Mouse (Mus musculus) layer of hippocampus, adult 2 months (tissue): ENCODE results near the gene Trip11. TPM values are rescaled to one million over a fixed set of nuclear protein-coding genes. Genes with fewer than 3 reads are reported as not detected.

Experiments
- DNase-seq, 2 experiments: peaks; one replicate each; pipeline ENCODE4 v3.0.0; 2022; ENCODE audit warnings: low spot score in 2 of 2
- H3K27ac ChIP-seq: fragments of 200-600 bp; 2 replicates; pipeline ENCODE4 v1.8.1; 2022
- H3K4me3 ChIP-seq: fragments of 200-600 bp; 2 replicates; pipeline ENCODE4 v1.8.1; 2022; ENCODE audit warnings: mild to moderate bottlenecking
- CTCF ChIP-seq: fragments of 200-600 bp; conservative IDR thresholded peaks from 2 replicates; pipeline ENCODE4 v1.8.1; 2022; ENCODE audit warnings: antibody characterized with exemption, mild to moderate bottlenecking, moderate library complexity
- total RNA-seq, 2 experiments: library from RNA; stranded (reverse); gene quantifications; 2 replicates each; pipeline ENCODE4 v1.2.3; 2021

Trip11 gene
- total RNA-seq, 2 experiments from 2014 or later, result 31.8 to 32.9 TPM

DNA sequence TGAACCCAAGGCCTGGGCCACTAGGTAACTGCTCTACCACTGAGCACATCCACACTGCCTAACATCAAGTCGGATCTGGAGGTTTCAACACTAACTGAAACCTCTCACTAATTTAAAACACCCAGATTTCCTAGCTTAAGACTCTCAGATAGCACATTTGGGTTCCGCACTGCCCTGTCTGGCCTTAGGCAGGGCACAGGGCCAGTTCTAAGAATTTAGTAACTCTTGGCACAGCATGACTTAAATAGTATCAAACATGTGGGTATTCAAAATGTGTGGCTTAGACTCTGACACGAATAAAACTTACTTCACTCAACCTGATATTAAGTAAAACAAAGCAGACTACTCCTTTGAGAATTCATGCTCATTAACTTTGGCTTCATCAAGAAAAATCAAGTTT lies 6.8 kb upstream of the Trip11 start:
- no peak for TF ChIP-seq CTCF
- Histone ChIP-seq H3K27ac (no peak overlapping the region), H3K4me3 (no peak overlapping the region)
- DNase-seq, result no peak

DNA sequence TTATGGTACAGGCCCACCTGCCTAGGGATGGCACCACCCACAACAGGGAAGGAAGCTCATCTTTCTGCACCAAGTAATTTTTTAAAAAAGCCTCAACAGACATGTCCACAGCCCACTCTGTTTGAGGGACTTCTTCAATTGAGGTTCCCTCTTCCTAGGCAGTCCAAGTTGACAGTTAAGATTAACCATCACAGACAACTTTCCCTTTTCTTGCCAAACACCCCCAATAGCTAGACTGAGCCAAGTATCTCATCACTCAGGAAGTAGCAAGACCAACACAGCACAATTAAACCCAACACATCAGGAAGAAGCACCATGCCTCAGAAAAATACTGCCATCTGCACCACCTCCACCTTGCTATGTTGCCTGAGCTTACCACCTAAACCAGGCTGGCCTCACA lies 4.1 kb upstream of the Trip11 start:
- TF ChIP-seq CTCF, result no peak
- Histone ChIP-seq H3K4me3 (no peak overlapping the region), H3K27ac (no peak overlapping the region)
- no peak for DNase-seq

DNA sequence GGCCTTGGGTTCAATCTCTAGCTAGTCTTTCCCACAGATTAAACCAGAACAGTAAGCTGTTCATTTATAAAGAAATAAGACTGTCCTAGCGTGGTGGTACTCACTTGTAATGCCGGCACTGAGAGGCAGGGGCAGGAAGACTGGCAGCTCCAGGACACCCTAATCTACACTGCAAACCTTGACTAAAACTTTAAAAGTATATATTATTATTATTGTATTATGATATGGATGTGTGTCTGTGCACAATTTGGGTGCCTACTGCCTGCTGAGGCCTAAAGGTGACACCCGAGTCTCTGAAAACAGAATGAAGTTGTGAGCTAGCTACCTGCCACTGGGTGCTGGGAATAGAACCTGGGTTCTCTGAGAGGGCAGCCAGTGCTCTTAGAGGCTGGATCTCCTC lies 1.7 kb downstream of the Trip11 start:
- H3K4me3 ChIP-seq, result peak overlapping the region; percentile 98; the same call in 1 of the 2 replicates

DNA sequence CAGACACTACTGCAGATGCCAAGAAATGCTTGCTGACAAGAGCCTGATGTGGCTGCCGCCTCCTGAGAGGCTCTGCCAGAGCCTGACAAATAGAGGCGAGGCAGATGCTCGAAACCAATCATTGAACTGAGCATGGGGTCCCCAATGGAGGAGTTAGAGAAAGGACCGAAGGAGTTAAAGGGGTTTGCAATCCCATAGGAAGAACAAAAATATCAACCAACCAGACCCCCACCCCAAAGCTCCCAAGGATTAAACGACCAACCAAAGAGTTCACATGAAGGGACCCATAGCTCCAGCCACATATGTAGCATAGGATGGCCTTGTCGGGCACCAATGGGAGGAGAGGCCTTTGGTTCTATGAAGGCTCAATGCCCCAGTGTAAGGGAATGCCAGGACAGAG lies 2.7 kb downstream of the Trip11 start:
- no peak for DNase-seq
- no peak overlapping the region for H3K4me3 ChIP-seq
- no peak overlapping the region for H3K27ac ChIP-seq
- TF ChIP-seq CTCF, result no peak

More for the DNA sequence above, 1.7 kb downstream of the Trip11 start:
- H3K27ac ChIP-seq, result no peak overlapping the region
- DNase-seq, result no peak
- no peak for TF ChIP-seq CTCF

DNA sequence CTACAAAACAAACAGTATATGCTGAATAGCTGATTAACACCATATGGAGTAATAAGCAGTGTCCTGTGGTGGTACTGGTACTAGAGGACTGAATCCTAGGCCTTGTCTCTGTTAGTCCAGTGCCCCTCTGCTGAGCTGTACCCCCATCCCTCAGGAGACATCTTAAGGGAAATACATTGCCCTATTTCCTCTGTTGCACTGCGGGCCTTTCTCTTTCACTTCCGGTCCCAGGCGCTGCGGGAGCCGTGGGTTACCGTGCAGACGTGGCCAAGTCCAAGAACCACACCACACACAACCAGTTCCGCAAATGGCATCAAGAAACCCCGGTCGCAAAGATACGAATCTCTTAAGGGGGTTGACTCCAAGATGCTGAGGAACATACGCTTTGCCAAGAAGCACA lies 7.2 kb downstream of the Trip11 start:
- TF ChIP-seq CTCF, result no peak
- DNase-seq, result no peak
- Histone ChIP-seq H3K4me3 (no peak overlapping the region), H3K27ac (no peak overlapping the region)

DNA sequence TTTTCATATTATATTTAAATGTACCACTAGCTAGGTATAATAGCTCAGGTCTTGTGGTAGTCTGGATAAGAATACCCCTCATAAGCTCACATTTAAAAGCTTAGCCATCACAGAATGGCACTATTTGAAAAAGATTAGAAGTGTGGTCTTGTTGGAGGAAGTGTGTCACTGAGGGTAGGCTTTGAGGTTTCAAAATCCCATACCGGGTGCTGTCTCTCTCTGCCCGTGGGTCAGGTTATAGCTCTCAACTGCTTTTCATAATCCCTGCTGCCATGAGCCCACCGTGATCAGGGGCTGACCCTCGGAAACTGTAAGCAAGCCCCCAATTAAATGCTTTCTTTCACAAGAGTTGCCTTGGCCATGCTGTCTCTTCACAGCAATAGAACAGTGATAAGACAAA lies 8.2 kb downstream of the Trip11 start:
- no peak for TF ChIP-seq CTCF
- DNase-seq, result no peak
- H3K27ac ChIP-seq, result no peak overlapping the region
- no peak overlapping the region for H3K4me3 ChIP-seq

DNA sequence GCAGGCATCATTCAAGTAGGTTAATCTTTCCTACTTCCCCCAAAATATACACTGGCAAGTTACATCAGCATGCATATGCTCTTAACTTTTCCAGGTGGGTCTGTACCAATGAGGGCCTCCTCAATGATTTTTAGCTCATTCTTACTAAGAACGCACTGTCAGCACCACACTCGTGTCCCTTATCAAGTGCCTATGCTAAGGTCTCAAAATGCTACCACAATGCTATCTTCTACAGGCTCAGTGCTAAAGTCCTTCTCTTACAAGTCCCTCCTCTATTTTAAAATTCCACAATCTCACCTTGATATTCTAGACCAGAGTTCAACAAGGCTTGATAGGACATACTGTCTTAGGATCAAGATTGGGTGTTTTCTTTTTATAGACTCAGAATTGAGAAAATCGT lies 8.9 kb downstream of the Trip11 start:
- no peak for TF ChIP-seq CTCF
- DNase-seq, result no peak
- H3K27ac ChIP-seq, result no peak overlapping the region
- no peak overlapping the region for H3K4me3 ChIP-seq

DNA sequence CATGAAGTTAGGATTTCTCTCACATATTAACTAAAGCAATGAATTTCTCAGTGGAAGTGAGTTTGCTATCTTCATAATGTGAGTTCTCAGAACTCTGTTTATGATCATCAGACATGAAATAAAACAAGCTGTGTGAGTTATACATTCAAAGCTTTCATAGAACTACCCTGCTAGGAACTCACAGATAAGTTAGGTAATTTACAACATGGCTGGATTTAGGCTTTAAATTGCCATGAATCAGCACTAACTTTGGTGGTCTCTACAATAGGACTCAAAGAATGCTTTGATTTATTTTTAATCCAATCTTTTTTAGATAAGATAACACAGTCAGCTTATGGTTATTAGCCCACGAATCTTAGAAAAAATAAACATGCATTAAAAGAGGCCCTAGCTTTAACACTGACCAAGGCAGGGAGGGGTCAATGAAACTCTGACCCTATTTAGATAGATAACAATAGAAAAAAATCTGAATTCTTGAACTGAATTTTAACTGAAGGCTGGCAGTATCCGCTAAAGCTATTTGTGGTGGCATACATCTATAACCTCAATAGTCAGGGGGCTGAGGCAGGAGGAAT lies 13.3 kb downstream of the Trip11 start:
- no peak for DNase-seq
- TF ChIP-seq CTCF, result no peak
- H3K4me3 ChIP-seq, result no peak overlapping the region
- H3K27ac ChIP-seq, result no peak overlapping the region

DNA sequence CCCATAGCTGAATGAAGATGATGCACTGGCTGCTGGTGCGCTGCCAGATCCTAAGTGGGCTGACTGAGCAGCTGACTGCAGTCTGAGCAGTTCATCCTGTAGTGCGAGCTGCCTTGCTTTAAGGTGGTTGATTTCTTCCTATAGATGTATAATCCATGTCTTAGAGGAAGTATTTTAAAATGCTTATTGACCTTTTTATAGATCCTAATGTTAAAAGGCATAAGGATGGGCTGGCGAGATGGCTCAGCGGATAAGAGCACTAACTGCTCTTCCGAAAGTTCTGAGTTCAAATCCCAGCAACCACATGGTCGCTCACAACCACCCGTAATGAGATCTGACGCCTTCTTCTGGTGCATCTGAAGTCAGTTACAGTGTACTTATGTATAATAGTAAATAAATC lies 14.1 kb downstream of the Trip11 start:
- no peak for TF ChIP-seq CTCF
- no peak for DNase-seq
- Histone ChIP-seq H3K4me3 (no peak overlapping the region), H3K27ac (no peak overlapping the region)

DNA sequence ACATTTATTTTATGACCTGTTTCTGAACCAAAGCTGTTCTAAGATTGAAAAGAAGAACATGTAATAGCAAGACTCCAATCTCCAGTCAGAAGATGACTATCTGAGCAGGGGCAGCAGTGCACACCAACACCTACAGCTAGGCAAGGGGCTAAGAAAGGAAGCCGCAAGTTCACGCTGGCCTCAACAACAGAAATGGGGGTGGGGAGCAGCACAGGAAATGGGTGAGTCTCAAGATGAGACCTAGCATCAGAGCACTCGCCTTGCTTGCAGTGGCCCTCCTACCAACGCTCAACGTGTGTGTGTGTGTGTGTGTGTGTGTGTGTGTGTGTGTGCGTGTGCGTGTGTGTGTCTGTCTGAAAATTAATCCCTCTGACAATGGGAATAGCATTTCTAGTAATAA lies 16.0 kb downstream of the Trip11 start:
- Histone ChIP-seq H3K27ac (no peak overlapping the region), H3K4me3 (no peak overlapping the region)
- no peak for DNase-seq
- no peak for TF ChIP-seq CTCF

DNA sequence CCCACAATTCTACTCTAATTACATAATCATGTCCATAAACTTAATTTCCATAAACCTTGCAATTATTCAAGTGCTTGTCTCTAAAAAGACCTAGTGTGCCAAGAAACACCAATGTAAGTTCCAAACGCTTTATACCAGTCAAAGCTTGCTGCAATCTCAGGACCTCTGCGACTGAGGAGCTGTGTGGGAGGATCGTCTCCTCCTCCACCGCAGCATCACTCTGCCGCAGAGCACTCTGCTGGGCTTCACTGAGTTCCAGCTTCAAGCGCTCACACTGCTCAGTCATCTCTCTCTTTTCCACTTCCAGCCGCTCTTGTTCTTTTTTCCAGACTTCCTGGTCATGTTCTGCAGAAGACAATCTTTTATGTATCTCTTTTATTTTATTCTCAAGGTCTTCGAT lies 19.8 kb downstream of the Trip11 start:
- DNase-seq, result peak in 1 of 2 experiments; percentile 32
- H3K27ac ChIP-seq, result peak overlapping the region; percentile 36; the same call in 1 of the 2 replicates
- TF ChIP-seq CTCF, result no peak
- no peak overlapping the region for H3K4me3 ChIP-seq

DNA sequence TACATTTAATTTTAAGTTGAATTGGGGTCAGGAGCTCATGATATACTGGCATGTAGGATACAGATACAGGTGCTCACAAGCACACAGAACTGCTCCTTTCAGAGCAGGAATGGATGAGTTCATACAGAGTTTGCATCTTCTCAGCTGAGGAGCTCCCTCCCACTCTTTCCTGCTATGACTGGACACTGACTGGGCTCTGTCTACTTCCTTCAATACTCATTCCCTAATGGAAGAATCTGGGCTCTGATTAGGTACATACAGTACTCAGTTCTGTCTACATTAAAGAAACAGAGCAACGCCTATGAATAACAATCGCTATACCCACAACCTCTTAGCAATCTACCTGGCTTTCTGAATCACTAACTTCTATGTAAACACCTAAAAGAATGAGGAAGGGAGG lies 20.2 kb downstream of the Trip11 start:
- Histone ChIP-seq H3K27ac (peak overlapping the region; percentile 36; the same call in 1 of the 2 replicates), H3K4me3 (no peak overlapping the region)
- no peak for TF ChIP-seq CTCF
- no peak for DNase-seq

DNA sequence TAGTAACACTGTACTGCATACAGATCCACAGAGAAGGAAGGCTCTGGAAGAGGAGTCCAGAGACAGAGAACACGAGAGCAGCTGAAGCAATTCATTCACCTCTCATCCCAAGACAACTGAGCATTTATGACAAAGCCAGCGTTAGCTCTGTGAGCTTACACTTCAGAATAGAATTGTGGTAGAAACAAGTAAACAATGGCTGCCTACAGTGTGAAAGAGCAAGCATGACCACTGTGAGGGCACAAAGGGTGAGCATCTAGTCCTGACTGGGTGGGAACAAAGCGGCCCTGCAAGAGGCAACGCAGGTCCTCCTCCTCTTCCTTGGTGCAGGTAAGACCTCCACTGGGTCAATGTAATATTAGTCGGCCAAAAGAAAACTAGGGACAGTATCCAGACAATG lies 22.0 kb downstream of the Trip11 start:
- H3K27ac ChIP-seq, result peak overlapping the region; percentile 20; the same call in 1 of the 2 replicates
- H3K4me3 ChIP-seq, result no peak overlapping the region
- no peak for DNase-seq
- TF ChIP-seq CTCF, result no peak

DNA sequence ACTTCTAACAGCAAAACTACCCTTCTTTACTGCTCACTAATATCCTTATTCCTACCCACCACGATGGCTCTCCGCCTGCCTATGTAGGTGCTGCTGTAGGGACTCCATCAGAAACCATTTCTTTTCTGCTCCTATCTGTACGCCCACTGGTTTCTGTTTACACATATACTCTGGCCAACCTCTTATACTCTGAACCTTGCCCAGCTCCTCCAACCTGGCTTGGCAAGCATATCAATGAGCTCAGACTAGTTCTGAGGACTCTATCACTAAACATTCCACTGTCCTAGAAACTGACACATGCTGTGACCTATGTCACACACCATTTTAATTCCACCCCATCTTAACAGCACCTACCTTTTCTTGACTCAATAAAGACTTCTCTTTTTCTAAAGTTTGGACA lies 23.7 kb downstream of the Trip11 start:
- Histone ChIP-seq H3K4me3 (no peak overlapping the region), H3K27ac (no peak overlapping the region)
- no peak for DNase-seq
- TF ChIP-seq CTCF, result no peak

DNA sequence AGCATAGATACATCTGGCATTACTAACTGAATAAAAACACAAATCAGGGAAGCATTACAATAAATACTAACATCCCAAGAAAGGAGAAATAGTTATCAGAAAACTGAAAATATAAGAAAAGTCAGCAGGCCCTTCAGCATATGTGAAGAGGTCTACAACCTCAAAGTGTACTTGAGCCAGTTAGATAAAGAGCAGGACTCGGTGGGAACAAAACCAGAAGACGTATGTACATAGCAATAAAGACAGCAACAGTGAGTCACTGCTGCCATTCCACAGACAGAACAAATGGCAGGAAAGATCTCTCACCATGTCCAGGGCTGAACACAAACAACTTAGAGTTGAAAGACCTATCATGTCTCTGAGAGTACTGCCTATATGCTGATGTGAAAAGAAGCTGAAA lies 24.8 kb downstream of the Trip11 start:
- DNase-seq, result no peak
- no peak overlapping the region for H3K27ac ChIP-seq
- no peak for TF ChIP-seq CTCF
- no peak overlapping the region for H3K4me3 ChIP-seq
